Mouse (Mus musculus) C2C12 (cell line): ENCODE data around the gene Dnaja4. TPM values are rescaled to one million over a fixed set of nuclear protein-coding genes. Genes with fewer than 3 reads are reported as not detected.
A peak's percentile ranks its signal among the peaks of the same experiment; 100 is the strongest.

Experiments
- H3K27me3 ChIP-seq: one replicate; pipeline ENCODE4 v1.6.1; 2011; ENCODE audit not compliant: control insufficient read depth, insufficient read depth, insufficient read length
- H3K36me3 ChIP-seq: one replicate; pipeline ENCODE4 v1.6.1; 2011; ENCODE audit not compliant: control insufficient read depth, insufficient read depth
- H3K4me3 ChIP-seq: one replicate; pipeline ENCODE4 v1.5.1; 2011; ENCODE audit warnings: mild to moderate bottlenecking, control low read depth; ENCODE audit not compliant: poor library complexity, insufficient read depth, severe bottlenecking
- H3K79me2 ChIP-seq: one replicate; pipeline ENCODE4 v1.6.1; 2011; ENCODE audit not compliant: control insufficient read depth, insufficient read depth
- H3K79me3 ChIP-seq: one replicate; pipeline ENCODE4 v1.6.1; 2011; ENCODE audit warnings: low read depth, control low read depth
- H3ac ChIP-seq: one replicate; pipeline ENCODE3; 2011; ENCODE audit warnings: low read depth; ENCODE audit not compliant: control insufficient read depth, insufficient read length
- CEBPB ChIP-seq: IDR thresholded peaks from one replicate; pipeline ENCODE4 v1.6.1; 2011; ENCODE audit warnings: low read depth, mild to moderate bottlenecking, control low read depth, moderate library complexity
- CTCF ChIP-seq: IDR thresholded peaks from one replicate; pipeline ENCODE4 v1.5.1; 2011; ENCODE audit not compliant: control insufficient read depth, insufficient read depth, insufficient read length
- FOSL1 ChIP-seq: IDR thresholded peaks from one replicate; pipeline ENCODE4 v1.8.0; 2011; ENCODE audit warnings: mild to moderate bottlenecking, low read length; ENCODE audit not compliant: poor library complexity, insufficient read depth, severe bottlenecking
- MAX ChIP-seq: IDR thresholded peaks from one replicate; pipeline ENCODE4 v1.6.1; 2011; ENCODE audit warnings: mild to moderate bottlenecking, control low read depth
- MYOD1 ChIP-seq: IDR thresholded peaks from one replicate; pipeline ENCODE4 v1.6.1; 2011; ENCODE audit warnings: low read depth; ENCODE audit not compliant: control insufficient read depth, insufficient read length
- MYOG ChIP-seq: IDR thresholded peaks from one replicate; pipeline ENCODE4 v1.6.1; 2011; ENCODE audit not compliant: control insufficient read depth, insufficient read length; ENCODE audit errors: extremely low read depth
- USF1 ChIP-seq: IDR thresholded peaks from one replicate; pipeline ENCODE4 v1.6.1; 2011; ENCODE audit warnings: low read depth, mild to moderate bottlenecking, control low read depth, moderate library complexity
- polyA plus RNA-seq: library from polyadenylated mRNA; unstranded; fragments of >200 nt; fragmentation: generic; extraction: Trizol; gene quantifications from one replicate; pipeline ENCODE4 v1.2.1, GENCODE M21; 2012; ENCODE audit warnings: missing spikeins

The Dnaja4 gene
- polyA plus RNA-seq, 1 experiment, result 7.1 TPM

DNA sequence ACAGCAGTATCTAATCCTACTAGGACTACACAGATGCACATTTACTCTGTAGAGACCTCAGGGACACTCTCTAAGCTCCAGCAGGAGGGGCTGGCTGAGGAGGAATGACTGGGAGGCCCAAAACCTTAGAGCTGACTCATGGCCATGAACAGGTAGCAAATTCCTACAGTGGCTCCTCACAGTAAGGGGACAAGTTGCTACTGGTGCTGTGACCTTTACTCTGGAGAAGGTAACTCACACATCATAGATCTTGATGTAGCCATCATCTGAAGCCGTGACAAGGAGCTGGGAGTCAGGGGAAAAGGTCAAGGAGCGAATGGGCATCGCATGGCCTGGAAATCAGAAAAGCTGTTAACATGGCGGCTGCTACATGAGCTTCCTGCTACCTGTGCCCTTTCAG is 23.9 kb downstream of the Dnaja4 start:
- H3K79me3 ChIP-seq, result no peaks in the 10 kb centered on the region
- H3K27me3 ChIP-seq, result no peaks in the 10 kb centered on the region
- no peak overlapping the region for H3ac ChIP-seq
- H3K36me3 ChIP-seq, result peaks cover 82% of the 10 kb centered on the region
- no peak overlapping the region for H3K4me3 ChIP-seq
- TF ChIP-seq CTCF (no peak), CEBPB (no peak), USF1 (no peak), FOSL1 (no peak), MYOG (no peak), MYOD1 (no peak), MAX (no peak)
- H3K79me2 ChIP-seq, result no peaks in the 10 kb centered on the region

DNA sequence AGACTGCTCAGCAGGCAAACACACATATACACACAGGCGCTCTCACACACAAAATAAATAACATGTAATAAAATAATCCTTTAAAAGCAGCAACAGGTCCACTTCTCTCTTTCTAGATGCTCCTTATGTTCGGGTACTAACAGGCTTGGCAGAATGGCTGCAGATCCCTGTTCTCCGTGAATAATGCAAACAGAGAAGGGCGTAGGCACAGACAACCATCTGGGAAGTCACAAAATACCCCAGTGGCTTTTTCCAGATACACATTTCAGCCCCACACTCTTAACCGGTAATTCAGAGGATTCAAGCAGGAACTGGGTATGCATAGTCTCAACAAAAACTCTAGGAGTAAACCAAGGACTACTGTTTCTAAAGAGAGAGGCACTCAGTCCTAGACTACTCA is 27.6 kb downstream of the Dnaja4 start:
- Histone ChIP-seq H3K79me3 (peaks cover 4% of the 10 kb centered on the region), H3K79me2 (peaks cover 10% of the 10 kb centered on the region), H3K4me3 (no peak overlapping the region), H3K27me3 (no peaks in the 10 kb centered on the region), H3ac (no peak overlapping the region), H3K36me3 (peaks cover 78% of the 10 kb centered on the region)
- TF ChIP-seq MYOG (no peak), FOSL1 (no peak), CEBPB (no peak), MYOD1 (no peak), USF1 (no peak), CTCF (no peak), MAX (no peak)

DNA sequence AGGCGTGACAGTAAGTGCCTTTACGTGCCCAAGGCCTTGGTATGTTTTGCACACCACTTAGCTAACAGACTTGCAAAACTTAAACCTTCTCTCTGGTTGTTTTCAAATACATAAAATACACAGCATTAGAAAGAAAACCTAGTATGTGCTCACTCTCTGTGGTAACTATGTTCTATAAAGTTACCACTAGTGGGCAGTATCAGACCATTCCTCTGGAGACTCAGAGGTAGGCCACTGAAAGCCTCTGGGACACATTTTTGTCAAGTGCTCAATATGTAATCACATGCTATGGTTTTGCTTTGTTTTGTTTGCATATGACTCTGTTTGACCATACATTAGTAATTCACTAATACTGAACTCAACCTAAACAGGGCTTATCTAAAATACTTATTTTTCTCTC is 33.4 kb downstream of the Dnaja4 start:
- peaks cover 26% of the 10 kb centered on the region for H3K79me3 ChIP-seq
- peaks cover 22% of the 10 kb centered on the region for H3K36me3 ChIP-seq
- peaks cover 41% of the 10 kb centered on the region for H3K79me2 ChIP-seq
- no peaks in the 10 kb centered on the region for H3K27me3 ChIP-seq
- TF ChIP-seq CEBPB (no peak), MYOG (no peak), MYOD1 (no peak), USF1 (no peak), CTCF (no peak), MAX (no peak), FOSL1 (no peak)
- H3K4me3 ChIP-seq, result no peak overlapping the region
- H3ac ChIP-seq, result no peak overlapping the region

DNA sequence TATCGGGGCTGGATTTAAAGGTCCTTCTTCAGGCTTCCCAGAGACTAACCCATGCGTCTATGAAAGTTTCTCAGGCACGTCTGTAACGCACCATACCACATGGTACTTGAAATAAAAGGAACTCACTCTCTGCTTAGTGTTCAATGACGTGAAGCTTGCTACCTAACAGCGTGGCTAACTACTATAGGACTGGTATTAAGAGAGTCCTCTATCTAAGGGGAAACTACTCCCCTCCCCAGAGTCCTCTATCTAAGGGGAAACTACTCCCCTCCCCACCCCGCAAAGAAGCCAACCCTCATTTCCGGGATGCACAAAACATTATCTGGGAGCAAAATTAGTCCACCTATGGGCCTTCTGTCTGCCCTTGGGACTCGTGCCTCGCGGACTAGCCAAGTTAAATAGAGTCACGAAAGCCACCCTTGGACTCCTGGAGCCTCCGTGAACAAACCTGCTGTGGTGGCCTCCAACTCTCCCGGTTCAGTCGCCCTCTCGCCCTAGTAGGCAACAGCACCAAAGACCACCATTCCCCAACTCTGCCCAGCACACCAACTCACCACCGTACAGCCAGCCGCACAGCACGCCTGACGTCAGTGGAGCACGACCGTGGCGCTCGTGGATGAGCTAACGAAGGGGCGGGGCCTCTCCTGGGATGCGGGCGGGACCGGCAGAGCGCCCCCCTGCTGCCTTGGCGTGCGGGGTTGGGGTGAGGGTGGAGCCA is 35.4 kb downstream of the Dnaja4 start, which contains the start of gene Wdr61:
Gene Wdr61, minus strand, starts transcription at position 599 of the 718 bp plus-strand sequence.
- peaks cover 41% of the 10 kb centered on the region for H3K79me2 ChIP-seq
- H3ac ChIP-seq, result peak within 1 kb of the TSS; percentile 69
- peaks cover 26% of the 10 kb centered on the region for H3K79me3 ChIP-seq
- H3K27me3 ChIP-seq, result no peaks in the 10 kb centered on the region
- H3K36me3 ChIP-seq, result peaks cover 8% of the 10 kb centered on the region
- peak within 1 kb of the TSS; percentile 81 for H3K4me3 ChIP-seq
- TF ChIP-seq CTCF, result peak; percentile 95
- no peak for TF ChIP-seq FOSL1

DNA sequence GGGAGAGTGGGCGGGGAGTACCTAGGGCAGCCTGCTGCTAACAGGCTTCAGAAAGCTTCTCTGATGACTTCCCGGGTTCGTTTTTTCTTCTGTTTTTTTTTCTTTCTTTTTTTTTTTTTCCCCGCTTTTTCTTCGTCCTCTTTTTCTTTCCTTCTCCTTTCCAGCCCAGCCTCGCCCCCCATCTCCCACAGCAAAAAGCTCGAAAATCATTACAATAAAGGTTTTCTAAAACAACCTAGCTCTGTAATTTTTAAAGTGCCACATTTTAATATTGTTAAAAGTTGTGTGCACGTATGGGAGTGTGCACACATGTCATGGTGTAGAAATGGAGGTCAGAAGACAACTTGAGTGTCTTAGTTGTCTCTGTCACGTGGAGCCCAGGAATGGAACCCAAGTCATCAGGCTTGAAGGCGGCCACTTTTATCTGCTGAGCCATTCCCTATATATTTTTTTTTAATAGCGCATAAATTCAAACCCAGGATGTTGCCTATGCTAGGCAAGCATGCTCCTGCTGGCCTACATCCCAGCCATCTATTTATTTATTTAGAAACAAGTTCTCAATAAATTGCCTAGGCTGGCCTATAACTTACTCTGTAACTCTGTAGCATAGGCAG is 36.1 kb downstream of the Dnaja4 start:
- peaks cover 41% of the 10 kb centered on the region for H3K79me2 ChIP-seq
- H3ac ChIP-seq, result no peak overlapping the region
- TF ChIP-seq USF1 (peak; percentile 17), FOSL1 (no peak)
- peaks cover 26% of the 10 kb centered on the region for H3K79me3 ChIP-seq
- peaks cover 2% of the 10 kb centered on the region for H3K36me3 ChIP-seq
- H3K27me3 ChIP-seq, result no peaks in the 10 kb centered on the region
- H3K4me3 ChIP-seq, result no peak overlapping the region

GRCm38 (mm10) chr9:54736284-54736701 is 37.6 kb downstream of the Dnaja4 start:
- TF ChIP-seq MYOG (no peak), CTCF (peak; percentile 40), MAX (no peak)
- H3K79me3 ChIP-seq, result peaks cover 22% of the 10 kb centered on the region
- H3K4me3 ChIP-seq, result no peak overlapping the region
- H3K27me3 ChIP-seq, result no peaks in the 10 kb centered on the region
- H3K36me3 ChIP-seq, result no peaks in the 10 kb centered on the region
- peak overlapping the region; percentile 13 for H3ac ChIP-seq
- peaks cover 31% of the 10 kb centered on the region for H3K79me2 ChIP-seq
